Comparison of ENCODE assay signal across 14 mouse cellular contexts in the genomic region with DNA sequence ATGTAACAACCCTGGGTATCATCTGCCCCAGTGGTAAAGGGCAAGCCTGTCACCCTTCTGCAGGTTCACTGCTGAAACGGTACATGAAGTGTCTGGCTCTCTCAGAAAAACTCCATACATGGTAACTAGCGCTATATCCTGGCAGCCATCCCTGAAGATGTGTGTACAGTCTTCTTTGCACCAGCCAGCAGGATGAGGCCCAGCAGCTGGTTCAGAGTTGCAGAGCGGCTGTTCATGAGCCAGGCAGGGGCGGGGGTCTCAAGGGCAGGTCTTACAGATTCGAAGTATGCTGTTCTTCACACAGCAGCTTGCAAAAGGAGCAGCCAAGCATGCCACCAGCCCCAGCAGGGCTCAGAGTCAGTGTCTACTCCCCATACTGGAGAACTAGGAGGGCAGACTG.
DNase-seq lines count a peak whose midpoint lies in the region; ATAC-seq and TF ChIP-seq lines count a peak whose summit lies in the region.
"Had no signal": no experiment of that assay in that cellular context is flagged by ENCODE, and none has a peak within 500 bp of the region (broad histone marks: within the 10 kb centered on the region; RNA-seq: fewer than 3 reads in every experiment).

No protein-coding gene starts in this region.

- peak overlapping the region; percentile 60 for H3K27ac ChIP-seq in heart, embryonic 16.5 days (ENCODE audit: low read length)
- H3K27ac ChIP-seq in heart, adult 2 months: no peak overlapping the region
- no peak overlapping the region for H3K27ac ChIP-seq in lung, postnatal 0 days (ENCODE audit: low read length)
- peak overlapping the region; percentile 64 for H3K27ac ChIP-seq in intestine, embryonic 16.5 days (ENCODE audit: low read length)
- H3K27ac ChIP-seq in stomach, embryonic 14.5 days (ENCODE audit: low read length): peak overlapping the region; percentile 90
- H3K27ac ChIP-seq: forebrain, embryonic 12.5 days; limb, embryonic 12.5 days had no signal

- intact Hi-C loops in heart, adult 2 months (cut with DNase I): no loop called here

- no peaks in the 10 kb centered on the region for H3K79me2 ChIP-seq in heart, adult 2 months (replicated peaks; ENCODE audit: control insufficient read depth, insufficient read depth, low read length)

- peaks cover 59% of the 10 kb centered on the region for H3K4me1 ChIP-seq in heart, embryonic 16.5 days (ENCODE audit: control insufficient read depth, insufficient read depth, low read length)
- peaks cover 13% of the 10 kb centered on the region for H3K4me1 ChIP-seq in heart, adult 2 months (ENCODE audit: control insufficient read depth, insufficient read depth, low read length)
- no peaks in the 10 kb centered on the region; the same call in 1 of the 2 replicates for H3K4me1 ChIP-seq in lung, postnatal 0 days (ENCODE audit: insufficient read depth, low read depth, low read length)
- H3K4me1 ChIP-seq in intestine, embryonic 16.5 days (ENCODE audit: control insufficient read depth, insufficient read depth, low read length): peaks cover 30% of the 10 kb centered on the region
- H3K4me1 ChIP-seq in stomach, embryonic 14.5 days (ENCODE audit: control insufficient read depth, insufficient read depth, low read length): peaks cover 44% of the 10 kb centered on the region

- TF ChIP-seq CTCF in heart, adult 2 months (IDR thresholded peaks at IDR 0.05): no peak
- TF ChIP-seq CTCF in lung, postnatal 0 days (IDR thresholded peaks at IDR 0.05): no peak

- WGBS in heart, embryonic 16.5 days: 39% methylated on average over 5 of the region's 5 CpGs
- WGBS in heart, adult 2 months: 61% methylated on average over 5 of the region's 5 CpGs
- 41% methylated on average over 5 of the region's 5 CpGs for WGBS in lung, postnatal 0 days
- WGBS in intestine, embryonic 16.5 days: 49% methylated on average over 5 of the region's 5 CpGs
- 34% methylated on average over 5 of the region's 5 CpGs for WGBS in stomach, embryonic 14.5 days

- no peaks in the 10 kb centered on the region for H3K36me3 ChIP-seq in heart, embryonic 16.5 days (ENCODE audit: control insufficient read depth, insufficient read depth)
- no peaks in the 10 kb centered on the region for H3K36me3 ChIP-seq in heart, adult 2 months (ENCODE audit: control insufficient read depth, insufficient read depth, low read length)
- H3K36me3 ChIP-seq in lung, postnatal 0 days (ENCODE audit: insufficient read depth, low read length): no peaks in the 10 kb centered on the region
- no peaks in the 10 kb centered on the region for H3K36me3 ChIP-seq in intestine, embryonic 16.5 days (ENCODE audit: control insufficient read depth, insufficient read depth, low read length)
- no peaks in the 10 kb centered on the region for H3K36me3 ChIP-seq in stomach, embryonic 14.5 days (ENCODE audit: control insufficient read depth, insufficient read depth, low read length)
- H3K36me3 ChIP-seq: forebrain, embryonic 12.5 days; limb, embryonic 12.5 days had no signal

- no peak overlapping the region for H3K4me2 ChIP-seq in heart, embryonic 16.5 days (ENCODE audit: low read depth, low read length)
- no peak overlapping the region for H3K4me2 ChIP-seq in lung, postnatal 0 days (replicated peaks; ENCODE audit: low read depth, low read length)
- H3K4me2 ChIP-seq in intestine, embryonic 16.5 days (ENCODE audit: low read depth, low read length): no peak overlapping the region
- no peak overlapping the region for H3K4me2 ChIP-seq in stomach, embryonic 14.5 days (replicated peaks; ENCODE audit: low read depth, low read length)
- H3K4me2 ChIP-seq: forebrain, embryonic 12.5 days; limb, embryonic 12.5 days had no signal

- ATAC-seq in heart, embryonic 16.5 days (replicated peaks; ENCODE audit: extremely low read depth, insufficient read depth, low FRiP score): no peak
- ATAC-seq in lung, postnatal 0 days: peak; percentile 67
- ATAC-seq in intestine, embryonic 16.5 days: peak; percentile 67
- peak; percentile 44; the same call in 1 of the 2 replicates for ATAC-seq in stomach, embryonic 14.5 days (ENCODE audit: insufficient number of reproducible peaks, insufficient read depth, low FRiP score, low read depth)

- TF ChIP-seq POLR2A in heart, adult 2 months (IDR thresholded peaks at IDR 0.05; ENCODE audit: insufficient read depth, low read depth, low read length): no peak

- DNase-seq in heart, adult 2 months: no peak
- peak; percentile 47 for DNase-seq in lung, postnatal 0 days (ENCODE audit: low spot score)
- no peak for DNase-seq in lung, postnatal 14 days
- DNase-seq in adrenal gland, adult 18-20 months (ENCODE audit: low spot score in 2 of 2): no peak
- DNase-seq in thymus, postnatal 36 days: no peak
- DNase-seq: adrenal gland, postnatal 10 days; cerebellum, adult 11 months; gastrocnemius, postnatal 10 days; kidney, adult 11 months had no signal

- no peak for TF ChIP-seq EP300 in heart, adult 2 months (IDR thresholded peaks at IDR 0.05; ENCODE audit: insufficient read depth, low read depth, low read length)
- no peak for TF ChIP-seq EP300 in lung, postnatal 0 days (IDR thresholded peaks at IDR 0.05)

- H3K4me3 ChIP-seq in heart, embryonic 16.5 days (ENCODE audit: low read length): no peak overlapping the region
- no peak overlapping the region for H3K4me3 ChIP-seq in heart, adult 2 months
- H3K4me3 ChIP-seq in lung, postnatal 0 days (ENCODE audit: low read depth, low read length): no peak overlapping the region
- no peak overlapping the region for H3K4me3 ChIP-seq in intestine, embryonic 16.5 days (ENCODE audit: low read length)
- H3K4me3 ChIP-seq in stomach, embryonic 14.5 days (ENCODE audit: low read depth, low read length): no peak overlapping the region
- H3K4me3 ChIP-seq: forebrain, embryonic 12.5 days; limb, embryonic 12.5 days had no signal

- no peaks in the 10 kb centered on the region for H3K27me3 ChIP-seq in heart, embryonic 16.5 days (ENCODE audit: control insufficient read depth, insufficient read depth, low read length)
- no peaks in the 10 kb centered on the region for H3K27me3 ChIP-seq in heart, adult 2 months (ENCODE audit: control insufficient read depth, insufficient read depth, low read length)
- no peaks in the 10 kb centered on the region for H3K27me3 ChIP-seq in lung, postnatal 0 days (replicated peaks; ENCODE audit: insufficient read depth, low read length)
- no peaks in the 10 kb centered on the region for H3K27me3 ChIP-seq in intestine, embryonic 16.5 days (replicated peaks; ENCODE audit: control insufficient read depth, insufficient read depth, low read length)
- H3K27me3 ChIP-seq in stomach, embryonic 14.5 days (ENCODE audit: control insufficient read depth, insufficient read depth, low read length): no peaks in the 10 kb centered on the region
- H3K27me3 ChIP-seq: limb, embryonic 12.5 days had no signal

- no peaks in the 10 kb centered on the region for H3K9me3 ChIP-seq in heart, embryonic 16.5 days (replicated peaks; ENCODE audit: control insufficient read depth, low read length)
- H3K9me3 ChIP-seq in lung, postnatal 0 days (ENCODE audit: low read length): no peaks in the 10 kb centered on the region
- no peaks in the 10 kb centered on the region for H3K9me3 ChIP-seq in intestine, embryonic 16.5 days (ENCODE audit: control insufficient read depth, low read length)
- H3K9me3 ChIP-seq in stomach, embryonic 14.5 days (ENCODE audit: control insufficient read depth, low read depth, low read length): no peaks in the 10 kb centered on the region
- H3K9me3 ChIP-seq: forebrain, embryonic 12.5 days; limb, embryonic 12.5 days had no signal

- peak overlapping the region; percentile 28 for H3K9ac ChIP-seq in heart, embryonic 16.5 days (ENCODE audit: low read length)
- no peak overlapping the region for H3K9ac ChIP-seq in heart, adult 2 months (ENCODE audit: low read depth, low read length)
- H3K9ac ChIP-seq in lung, postnatal 0 days (replicated peaks; ENCODE audit: low read depth): no peak overlapping the region
- no peak overlapping the region for H3K9ac ChIP-seq in intestine, embryonic 16.5 days (ENCODE audit: low read depth, low read length)
- no peak overlapping the region for H3K9ac ChIP-seq in stomach, embryonic 14.5 days (replicated peaks; ENCODE audit: low read depth, low read length)
- H3K9ac ChIP-seq: forebrain, embryonic 12.5 days; limb, embryonic 12.5 days had no signal

Comparison
In these comparisons a context has a peak if more than half of its experiments do, and no peak if none do; other contexts are left out.
1. H3K27ac ChIP-seq: peak in heart, embryonic 16.5 days (single experiment), intestine, embryonic 16.5 days (single experiment) and stomach, embryonic 14.5 days (single experiment); none in heart, adult 2 months (single experiment) and lung, postnatal 0 days (single experiment).